Mouse (Mus musculus) Patski (cell line): ENCODE measurements at regions not wholly inside any gene's neighbourhood (a gene's known extent, or its start where the extent isn't known, plus 50 kb on each side); places are given as distances from the start of the nearest gene placed in this dataset.

ENCODE experiments used
- ATAC-seq: fragments of 100-300 bp; one replicate; pipeline ENCODE4 v1.8.0; 2021
- CTCF ChIA-PET: fragments of 350-600 bp; sonication (Branson Sonifier 250); formaldehyde crosslinking; loops from one replicate; lab custom pipeline; 2022; ENCODE audit warnings: inconsistent platforms; lab: Charles Lee
- POLR2A ChIA-PET: fragments of 350-600 bp; sonication (Branson Sonifier 250); formaldehyde crosslinking; loops from one replicate; lab custom pipeline; 2022; ENCODE audit warnings: antibody characterized with exemption, inconsistent platforms; lab: Charles Lee
- DNase-seq: peaks from one replicate; pipeline ENCODE4 v3.0.0-alpha.2; 2011; ENCODE audit warnings: low read depth, low spot score
- H3K27me3 ChIP-seq: fragments of 371-371 bp; one replicate; pipeline ENCODE4 v1.5.1; 2021
- CTCF ChIP-seq: fragments of 100-300 bp; IDR thresholded peaks from one replicate; pipeline ENCODE4 v1.5.1; 2021
- in situ Hi-C: fragments of 300-500 bp; cut with MboI; formaldehyde crosslinking; loops from 3 replicates; pipeline ENCODE4 v1.11.1; 2018; ENCODE audit warnings: low pct_unique_long_range_greater_than_20kb, mixed read lengths

GRCm38 (mm10) chr11:32911791-32912190 lies 87.4 kb upstream of the Smim23 start:
- ATAC-seq = no peak
- TF ChIP-seq CTCF = no peak
- in situ Hi-C loops = no loop called here

GRCm38 (mm10) chr11:32908723-32909411 lies 84.5 kb upstream of the Smim23 start:
- no peak for TF ChIP-seq CTCF
- DNase-seq = no peak
- ChIA-PET CTCF (interaction anchor here (1.3 kb wide), 1 partner anchor 19 kb away, joined by 3 read pairs; no protein-coding TSS in a partner anchor), POLR2A (no interaction called here)
- in situ Hi-C loops = no loop called here
- H3K27me3 ChIP-seq = no peaks in the 10 kb centered on the region
- no peak for ATAC-seq

More at GRCm38 (mm10) chr11:32911791-32912190, 87.4 kb upstream of the Smim23 start:
- DNase-seq = no peak
- ChIA-PET POLR2A (no interaction called here), CTCF (no interaction called here)
- peaks cover 4% of the 10 kb centered on the region for H3K27me3 ChIP-seq

GRCm38 (mm10) chr11:32907520-32908233 lies 83.3 kb upstream of the Smim23 start:
- in situ Hi-C loops = no loop called here
- ChIA-PET CTCF (interaction anchor here (1.3 kb wide), 1 partner anchor 18 kb away, joined by 3 read pairs; no protein-coding TSS in a partner anchor), POLR2A (no interaction called here)
- no peak for DNase-seq
- no peak for TF ChIP-seq CTCF
- ATAC-seq = no peak
- H3K27me3 ChIP-seq = no peaks in the 10 kb centered on the region

GRCm38 (mm10) chr11:32903970-32904369 lies 79.6 kb upstream of the Smim23 start:
- POLR2A ChIA-PET = no interaction called here
- TF ChIP-seq CTCF = no peak
- in situ Hi-C loops = no loop called here
- DNase-seq (no peak), ATAC-seq (no peak)
- H3K27me3 ChIP-seq = no peaks in the 10 kb centered on the region
- CTCF ChIA-PET = no interaction called here

- CTCF ChIA-PET = no interaction called here
- POLR2A ChIA-PET = no interaction called here
- ATAC-seq (no peak), DNase-seq (no peak)
- in situ Hi-C loops = no loop called here
- TF ChIP-seq CTCF = no peak
- H3K27me3 ChIP-seq = no peaks in the 10 kb centered on the region
Observed at GRCm38 (mm10) chr11:32903389-32903788, 79.0 kb upstream of the Smim23 start.

- no peak for TF ChIP-seq CTCF
- in situ Hi-C loops = no loop called here
- H3K27me3 ChIP-seq = no peaks in the 10 kb centered on the region
- POLR2A ChIA-PET = no interaction called here
- DNase-seq = no peak
- CTCF ChIA-PET = no interaction called here
- no peak for ATAC-seq
Observed at GRCm38 (mm10) chr11:32902923-32903322, 78.5 kb upstream of the Smim23 start.

GRCm38 (mm10) chr11:32900437-32900836 lies 76.0 kb upstream of the Smim23 start:
- in situ Hi-C loops = no loop called here
- ChIA-PET POLR2A (interaction anchor here (0.6 kb wide), 1 partner anchor 105 kb away, joined by 3 read pairs; no protein-coding TSS in a partner anchor), CTCF (no interaction called here)
- TF ChIP-seq CTCF = no peak
- ATAC-seq (no peak), DNase-seq (no peak)
- no peaks in the 10 kb centered on the region for H3K27me3 ChIP-seq

GRCm38 (mm10) chr11:32899604-32900216 lies 75.3 kb upstream of the Smim23 start:
- DNase-seq = no peak
- ATAC-seq = no peak
- TF ChIP-seq CTCF = no peak
- H3K27me3 ChIP-seq = no peaks in the 10 kb centered on the region
- POLR2A ChIA-PET = interaction anchor here (0.7 kb wide), 1 partner anchor 12 kb away, joined by 3 read pairs; no protein-coding TSS in a partner anchor
- CTCF ChIA-PET = no interaction called here
- in situ Hi-C loops = no loop called here

- POLR2A ChIA-PET = no interaction called here
- in situ Hi-C loops = no loop called here
- TF ChIP-seq CTCF = peak; percentile 53
- ATAC-seq = no peak
- no peak for DNase-seq
- CTCF ChIA-PET = no interaction called here
- no peaks in the 10 kb centered on the region for H3K27me3 ChIP-seq
Observed at GRCm38 (mm10) chr11:32895400-32895799, 71.0 kb upstream of the Smim23 start.

- in situ Hi-C loops = no loop called here
- ChIA-PET POLR2A (no interaction called here), CTCF (no interaction called here)
Observed at GRCm38 (mm10) chr11:32893146-32893903, 68.9 kb upstream of the Smim23 start.

More at GRCm38 (mm10) chr11:32893146-32893903, 68.9 kb upstream of the Smim23 start:
- DNase-seq (no peak), ATAC-seq (no peak)
- TF ChIP-seq CTCF = no peak
- no peaks in the 10 kb centered on the region for H3K27me3 ChIP-seq
